Mouse (Mus musculus): ENCODE results near the gene Ptgs1.
"Not testable (repeated sequence)": the region's sequence is repeated elsewhere in the genome, so short reads cannot be mapped to it uniquely, and the experiment has no call there.

Ptgs1 gene

GRCm38 (mm10) chr2:36230366-36230765 lies at the start of gene Ptgs1:
Ptgs1 (plus strand) TSS chr2:36230426.
- peak; percentile 82 for DNase-seq (ENCODE audit: low spot score)

GRCm38 (mm10) chr2:36181587-36182368 lies 48.4 kb upstream of the Ptgs1 start:
- DNase-seq (ENCODE audit: low spot score) = not testable (repeated sequence)

- DNase-seq (ENCODE audit: low spot score) = no peak
Observed at GRCm38 (mm10) chr2:36183278-36183677, 46.9 kb upstream of the Ptgs1 start.

- DNase-seq (ENCODE audit: low spot score) = no peak
Observed at GRCm38 (mm10) chr2:36184192-36184591, 46.0 kb upstream of the Ptgs1 start.

- DNase-seq (ENCODE audit: low spot score) = no peak
Observed at GRCm38 (mm10) chr2:36184876-36185275, 45.4 kb upstream of the Ptgs1 start.

- DNase-seq (ENCODE audit: low spot score) = not testable (repeated sequence)
Observed at GRCm38 (mm10) chr2:36189200-36189599, 41.0 kb upstream of the Ptgs1 start.

- no peak for DNase-seq (ENCODE audit: low spot score)
Observed at GRCm38 (mm10) chr2:36191098-36191941, 38.9 kb upstream of the Ptgs1 start.

- no peak for DNase-seq (ENCODE audit: low spot score)
Observed at GRCm38 (mm10) chr2:36197021-36197420, 33.2 kb upstream of the Ptgs1 start.

GRCm38 (mm10) chr2:36197919-36198881 lies 32.0 kb upstream of the Ptgs1 start:
- peak; percentile 64 for DNase-seq (ENCODE audit: low spot score)

GRCm38 (mm10) chr2:36198882-36199262 lies 31.4 kb upstream of the Ptgs1 start:
- DNase-seq (ENCODE audit: low spot score) = no peak

- DNase-seq (ENCODE audit: low spot score) = no peak
Observed at GRCm38 (mm10) chr2:36200813-36201212, 29.4 kb upstream of the Ptgs1 start.

- no peak for DNase-seq (ENCODE audit: low spot score)
Observed at GRCm38 (mm10) chr2:36201756-36202610, 28.2 kb upstream of the Ptgs1 start.

- DNase-seq (ENCODE audit: low spot score) = no peak
Observed at GRCm38 (mm10) chr2:36202611-36202880, 27.7 kb upstream of the Ptgs1 start.

- no peak for DNase-seq (ENCODE audit: low spot score)
Observed at GRCm38 (mm10) chr2:36203011-36203825, 27.0 kb upstream of the Ptgs1 start.

GRCm38 (mm10) chr2:36204595-36204994 lies 25.6 kb upstream of the Ptgs1 start:
- DNase-seq (ENCODE audit: low spot score) = no peak

GRCm38 (mm10) chr2:36207071-36207470 lies 23.2 kb upstream of the Ptgs1 start:
- no peak for DNase-seq (ENCODE audit: low spot score)

GRCm38 (mm10) chr2:36210796-36211195 lies 19.4 kb upstream of the Ptgs1 start:
- DNase-seq (ENCODE audit: low spot score) = no peak

GRCm38 (mm10) chr2:36211785-36212184 lies 18.4 kb upstream of the Ptgs1 start:
- DNase-seq (ENCODE audit: low spot score) = no peak

- no peak for DNase-seq (ENCODE audit: low spot score)
Observed at GRCm38 (mm10) chr2:36213108-36213507, 17.1 kb upstream of the Ptgs1 start.

- DNase-seq (ENCODE audit: low spot score) = peak; percentile 90
Observed at GRCm38 (mm10) chr2:36214023-36214422, 16.2 kb upstream of the Ptgs1 start.

All from lung, postnatal 25 days (tissue).